Mouse (Mus musculus): ENCODE data around the gene Matk.

DNA sequence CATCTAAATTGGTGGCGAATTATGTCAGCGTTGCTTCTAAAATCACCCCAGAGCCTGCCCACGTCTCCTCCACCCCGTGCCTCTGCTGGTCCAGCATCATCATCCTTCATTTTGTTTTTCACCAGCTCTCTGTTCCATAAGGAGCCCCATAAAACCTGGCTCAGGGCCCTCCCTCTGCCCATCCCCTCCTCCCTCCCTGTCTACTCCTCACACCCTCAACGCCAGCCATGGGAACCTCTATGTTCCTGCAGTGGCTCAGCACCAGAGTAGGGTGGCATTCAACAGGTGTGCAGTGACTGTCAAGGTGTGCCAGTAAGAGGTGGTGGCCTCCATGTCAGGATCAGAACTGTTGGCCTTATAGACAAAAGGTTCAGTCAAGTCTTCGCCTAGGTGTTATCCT is 42.5 kb downstream of the Matk start:
- no peak for TF ChIP-seq POLR2A (IDR thresholded peaks at IDR 0.05; ENCODE audit: extremely low read depth, insufficient read depth, low read length)
- no peak for TF ChIP-seq CTCF (IDR thresholded peaks at IDR 0.05; ENCODE audit: low read depth, low read length)
